Mouse (Mus musculus) G1E (cell line): Measurements from ENCODE around the gene Mindy1. TPM values are rescaled to one million over a fixed set of nuclear protein-coding genes. Genes with fewer than 3 reads are reported as not detected.
A peak's percentile ranks its signal among the peaks of the same experiment; 100 is the strongest.
"Not testable (repeated sequence)": the region's sequence is repeated elsewhere in the genome, so short reads cannot be mapped to it uniquely, and the experiment has no call there.

ENCODE experiments used
- ATAC-seq: 2 replicates; pipeline ENCODE4 v1.8.0; 2016; ENCODE audit warnings: mild to moderate bottlenecking; ENCODE audit not compliant: insufficient number of reproducible peaks, poor library complexity, low FRiP score, severe bottlenecking; ENCODE audit errors: extremely low read depth
- DNase-seq: peaks from one replicate; pipeline ENCODE4 v3.0.0; 2012; ENCODE audit warnings: low spot score
- H3K27me3 ChIP-seq: 2 replicates; pipeline ENCODE4 v1.6.1; 2012; ENCODE audit warnings: mild to moderate bottlenecking, low read length, inconsistent platforms; ENCODE audit not compliant: insufficient read depth
- H3K36me3 ChIP-seq: replicated peaks from 2 replicates; pipeline ENCODE3; 2012; ENCODE audit warnings: mild to moderate bottlenecking, inconsistent platforms
- H3K4me1 ChIP-seq: 2 replicates; pipeline ENCODE4 v1.6.1; 2012; ENCODE audit warnings: low read depth, low read length, inconsistent platforms, mixed read lengths; ENCODE audit not compliant: insufficient read depth
- H3K4me3 ChIP-seq: 2 replicates; pipeline ENCODE4 v1.5.1; 2012; ENCODE audit warnings: low read depth, mild to moderate bottlenecking, inconsistent platforms, low read length, moderate library complexity, mixed read lengths
- H3K9me3 ChIP-seq: replicated peaks from 2 replicates; pipeline ENCODE4 v1.6.1; 2012; ENCODE audit warnings: inconsistent platforms
- CTCF ChIP-seq: IDR thresholded peaks from 2 replicates; pipeline ENCODE4 v1.5.1; 2012; ENCODE audit warnings: low read depth, low read length, inconsistent platforms, mixed read lengths
- GATA1 ChIP-seq: IDR thresholded peaks from 2 replicates; pipeline ENCODE4 v1.6.1; 2012; ENCODE audit warnings: borderline replicate concordance, low read length, inconsistent platforms, mixed read lengths
- GATA2 ChIP-seq: IDR thresholded peaks from 2 replicates; pipeline ENCODE4 v1.6.1; 2012; ENCODE audit warnings: low read depth, low read length, inconsistent platforms, borderline replicate concordance
- POLR2AphosphoS5 ChIP-seq: IDR thresholded peaks from 2 replicates; pipeline ENCODE4 v1.6.1; 2012; ENCODE audit warnings: low read depth, low read length, inconsistent platforms; ENCODE audit not compliant: insufficient replicate concordance
- TAL1 ChIP-seq: conservative IDR thresholded peaks from 2 replicates; pipeline ENCODE4 v1.6.1; 2012; ENCODE audit warnings: low read depth, low read length, inconsistent platforms, mixed read lengths
- polyA plus RNA-seq: library from polyadenylated mRNA; stranded (reverse); fragments of >175 nt; gene quantifications from 2 replicates; pipeline ENCODE4 v1.2.3, GENCODE M21; 2012
- total RNA-seq, 2 experiments: library from RNA; stranded (forward) in 1 of 2; stranded (reverse) in 1 of 2; fragments of 200-1000 nt in 1 of 2; fragments of >200 nt in 1 of 2; fragmentation: Nextera tagmentation in 1 of 2; gene quantifications; 2 replicates each; pipeline ENCODE4 v1.2.3; 2014 to 2017

Mindy1 gene
- total and polyA plus RNA-seq, 3 experiments: 31.4 to 77.5 (median 49.1) TPM

- DNase-seq (no peak), ATAC-seq (0 out of 2 replicates have a peak, but pooled peaks have one; percentile 17)
- Histone ChIP-seq H3K36me3 (peaks cover 99% of the 10 kb centered on the region), H3K9me3 (no peaks in the 10 kb centered on the region), H3K4me1 (peaks cover 86% of the 10 kb centered on the region), H3K27me3 (no peaks in the 10 kb centered on the region), H3K4me3 (no peak overlapping the region)
- TF ChIP-seq POLR2AphosphoS5: no peak
- no peak for TF ChIP-seq GATA2
- no peak for TF ChIP-seq TAL1
- no peak for TF ChIP-seq GATA1
- TF ChIP-seq CTCF: no peak
Observed at GRCm38 (mm10) chr3:95323429-95323828, 42.3 kb downstream of the Mindy1 start.

GRCm38 (mm10) chr3:95324454-95325144, 43.5 kb downstream of the Mindy1 start:
- TF ChIP-seq POLR2AphosphoS5: peak; percentile 71; the same call in 1 of the 2 replicates
- TF ChIP-seq CTCF: no peak
- Histone ChIP-seq H3K9me3 (no peaks in the 10 kb centered on the region), H3K36me3 (peaks cover 99% of the 10 kb centered on the region), H3K4me1 (peaks cover 84% of the 10 kb centered on the region), H3K4me3 (no peak overlapping the region), H3K27me3 (no peaks in the 10 kb centered on the region)
- ATAC-seq (no peak), DNase-seq (no peak)

GRCm38 (mm10) chr3:95328803-95329404, 47.8 kb downstream of the Mindy1 start:
- DNase-seq: no peak

GRCm38 (mm10) chr3:95331528-95331927, 50.4 kb downstream of the Mindy1 start:
- Histone ChIP-seq H3K4me1 (peaks cover 41% of the 10 kb centered on the region), H3K36me3 (peaks cover 92% of the 10 kb centered on the region), H3K9me3 (no peaks in the 10 kb centered on the region), H3K4me3 (no peak overlapping the region), H3K27me3 (no peaks in the 10 kb centered on the region)
- no peak for DNase-seq
- ATAC-seq: no peak
- TF ChIP-seq GATA1 (no peak), GATA2 (no peak), CTCF (no peak), TAL1 (no peak), POLR2AphosphoS5 (no peak)

More at GRCm38 (mm10) chr3:95328803-95329404, 47.8 kb downstream of the Mindy1 start:
- no peak for TF ChIP-seq POLR2AphosphoS5
- no peak for TF ChIP-seq GATA2
- no peak for TF ChIP-seq GATA1
- TF ChIP-seq TAL1: no peak
- TF ChIP-seq CTCF: no peak
- no peaks in the 10 kb centered on the region for H3K27me3 ChIP-seq
- no peak overlapping the region for H3K4me3 ChIP-seq
- ATAC-seq: peak; percentile 31; the same call in 1 of the 2 replicates
- peaks cover 58% of the 10 kb centered on the region for H3K4me1 ChIP-seq
- peaks cover 94% of the 10 kb centered on the region for H3K36me3 ChIP-seq
- H3K9me3 ChIP-seq: no peaks in the 10 kb centered on the region

GRCm38 (mm10) chr3:95337345-95337744, 56.2 kb downstream of the Mindy1 start:
- no peak for ATAC-seq
- H3K27me3 ChIP-seq: no peaks in the 10 kb centered on the region
- H3K4me3 ChIP-seq: no peak overlapping the region
- H3K4me1 ChIP-seq: peaks cover 23% of the 10 kb centered on the region
- TF ChIP-seq POLR2AphosphoS5 (no peak), GATA1 (no peak), GATA2 (no peak), CTCF (no peak), TAL1 (no peak)
- no peaks in the 10 kb centered on the region for H3K9me3 ChIP-seq
- H3K36me3 ChIP-seq: peaks cover 99% of the 10 kb centered on the region
- DNase-seq: no peak

- Histone ChIP-seq H3K4me1 (peaks cover 28% of the 10 kb centered on the region), H3K27me3 (no peaks in the 10 kb centered on the region), H3K9me3 (no peaks in the 10 kb centered on the region), H3K36me3 (peaks cover 99% of the 10 kb centered on the region), H3K4me3 (no peak overlapping the region)
- no peak for ATAC-seq
- TF ChIP-seq GATA1 (no peak), TAL1 (no peak), CTCF (no peak), POLR2AphosphoS5 (no peak), GATA2 (no peak)
- no peak for DNase-seq
Observed at GRCm38 (mm10) chr3:95338251-95338650, 57.1 kb downstream of the Mindy1 start.

GRCm38 (mm10) chr3:95343356-95344000, 62.3 kb downstream of the Mindy1 start:
- H3K4me3 ChIP-seq, H3K9me3 ChIP-seq, ATAC-seq, DNase-seq, H3K27me3 ChIP-seq: not testable (repeated sequence)
- Histone ChIP-seq H3K36me3 (peaks cover 94% of the 10 kb centered on the region), H3K4me1 (peaks cover 20% of the 10 kb centered on the region)
